Mouse (Mus musculus) B cell, adult 2 months (primary cell): Measurements from ENCODE around the gene Lrrc66.
A peak's percentile ranks its signal among the peaks of the same experiment; 100 is the strongest.

Experiments
- DNase-seq, 2 experiments: peaks; one replicate each; pipeline ENCODE4 v3.0.0; 2022

Lrrc66 gene

GRCm38 (mm10) chr5:73632291-73632690 lies at the start of gene Lrrc66:
Lrrc66 (minus strand) TSS chr5:73632526.
- no peak for DNase-seq

GRCm38 (mm10) chr5:73676626-73677025 lies 44.3 kb upstream of the Lrrc66 start:
- no peak for DNase-seq

- DNase-seq = no peak
Observed at GRCm38 (mm10) chr5:73675604-73676003, 43.3 kb upstream of the Lrrc66 start.

DNA sequence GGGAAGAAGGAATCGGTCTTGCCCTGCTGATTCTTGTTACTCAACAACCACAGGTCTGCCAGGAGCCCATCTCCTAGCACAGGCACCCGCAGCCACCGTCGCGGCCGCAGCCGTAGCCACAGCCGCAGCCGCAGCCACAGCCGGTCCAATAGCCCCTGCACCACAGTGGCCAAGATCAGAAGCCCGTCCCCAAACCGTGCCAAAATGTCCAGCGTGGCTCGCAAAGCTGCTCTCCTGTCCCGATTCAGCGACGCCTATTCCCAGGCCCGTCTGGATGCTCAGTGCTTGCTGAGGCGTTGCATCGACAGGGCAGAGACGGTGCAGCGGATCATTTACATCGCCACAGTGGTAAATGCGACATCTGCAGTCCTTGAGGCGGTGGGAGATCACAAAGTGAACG lies 37.1 kb upstream of the Lrrc66 start:
- no peak for DNase-seq

- DNase-seq = no peak
Observed at GRCm38 (mm10) chr5:73667877-73668276, 35.6 kb upstream of the Lrrc66 start.

DNA sequence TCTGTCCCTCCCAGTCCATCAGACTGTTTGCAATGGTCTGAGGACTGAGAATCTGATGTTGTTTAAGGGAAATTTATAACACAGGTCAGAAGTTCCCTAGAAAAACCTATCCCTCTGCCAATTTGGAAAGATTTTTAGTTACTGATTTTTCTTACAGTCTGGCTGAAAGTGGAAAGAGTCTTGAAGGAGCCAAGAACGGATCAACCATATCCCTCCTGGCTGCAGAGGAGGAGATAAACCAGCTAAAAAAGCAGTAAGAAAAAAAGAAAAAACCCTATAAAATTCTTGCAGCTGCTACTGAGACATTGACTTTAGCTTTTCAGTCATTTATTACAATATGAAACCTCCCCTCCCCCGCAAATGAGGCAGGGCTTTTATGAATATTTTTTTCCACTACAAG lies 34.4 kb upstream of the Lrrc66 start:
- no peak for DNase-seq

DNA sequence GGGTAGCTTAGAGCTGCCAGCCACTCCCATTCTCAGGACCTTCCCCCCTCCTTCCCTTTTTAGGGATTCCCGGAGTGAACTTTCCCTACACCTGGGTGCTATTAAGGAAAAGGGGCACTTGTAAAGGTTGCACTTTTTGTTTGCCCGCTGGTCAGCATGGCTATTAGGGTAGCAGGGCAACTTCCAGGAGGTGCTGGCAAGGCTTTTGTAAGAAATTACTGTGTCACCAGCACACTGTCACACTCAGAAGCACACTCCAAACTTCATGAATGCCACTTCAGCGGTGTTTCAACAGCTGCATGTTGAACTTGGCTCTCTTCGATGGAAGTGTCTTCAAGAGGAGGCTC lies 19.5 kb upstream of the Lrrc66 start:
- DNase-seq = no peak

- DNase-seq = peak; percentile 30 to 31
Observed at GRCm38 (mm10) chr5:73651061-73651854, 18.9 kb upstream of the Lrrc66 start, which contains the start of gene Spata18. Spata18 (plus strand) TSS chr5:73651379.

- DNase-seq = peak; percentile 20 to 38
Observed at GRCm38 (mm10) chr5:73650365-73650964, 18.1 kb upstream of the Lrrc66 start.

DNA sequence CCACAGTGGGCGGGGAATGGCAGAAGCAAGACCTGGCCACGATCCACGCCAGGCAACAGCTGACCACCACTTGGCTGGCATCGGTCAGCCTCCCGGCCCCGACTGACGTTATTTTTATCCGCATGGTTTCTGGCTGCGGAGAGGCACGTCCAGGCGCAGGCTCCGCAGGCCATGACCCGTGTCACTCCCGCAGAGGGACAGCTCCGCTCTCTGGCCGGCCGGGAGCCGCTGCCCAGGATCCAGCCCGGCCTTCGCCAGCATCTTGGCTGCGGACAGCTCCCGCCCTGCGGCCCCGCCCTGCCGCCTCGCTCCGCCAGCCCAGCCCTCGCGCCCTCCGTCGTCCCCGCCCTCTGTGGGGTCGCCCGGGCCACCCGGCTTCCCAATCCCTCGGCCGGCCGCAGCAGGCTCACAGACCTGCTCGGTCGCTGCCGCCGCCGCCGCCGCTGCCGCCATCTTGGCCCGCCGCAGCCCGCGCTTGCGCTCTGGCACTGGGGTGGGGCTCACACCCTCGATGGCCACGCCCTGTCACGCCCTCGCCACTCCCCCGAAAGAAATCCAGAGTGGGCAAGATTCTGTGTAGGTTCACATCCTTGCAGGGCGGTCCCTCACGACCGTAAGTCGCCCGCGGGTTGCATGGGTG lies 15.1 kb upstream of the Lrrc66 start, which contains the start of gene Sgcb:
Sgcb (minus strand) TSS at position 530 of the 640 bp plus-strand sequence.
- peak; percentile 91 for DNase-seq

DNA sequence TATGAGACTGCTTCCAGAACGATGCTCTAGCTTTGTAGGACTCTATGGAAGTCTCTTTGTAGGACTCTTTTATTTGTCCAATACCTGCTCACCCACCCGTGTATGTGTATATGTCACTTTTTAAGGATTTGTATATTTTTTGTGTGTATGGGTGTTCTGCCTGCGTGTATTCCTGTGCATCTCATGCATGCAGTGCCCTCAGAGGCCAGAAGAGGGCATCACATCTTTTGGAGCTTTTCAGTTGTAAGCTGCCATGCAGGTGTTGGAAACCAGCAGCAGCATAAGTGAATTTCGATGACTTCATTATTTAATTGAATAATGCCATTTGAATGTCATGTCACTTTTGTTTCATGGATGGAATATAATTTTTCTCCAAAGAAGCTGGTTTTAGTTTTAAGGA lies 9.8 kb upstream of the Lrrc66 start:
- peak; percentile 56 to 61 for DNase-seq

GRCm38 (mm10) chr5:73641058-73641457 lies 8.7 kb upstream of the Lrrc66 start:
- DNase-seq = no peak

DNA sequence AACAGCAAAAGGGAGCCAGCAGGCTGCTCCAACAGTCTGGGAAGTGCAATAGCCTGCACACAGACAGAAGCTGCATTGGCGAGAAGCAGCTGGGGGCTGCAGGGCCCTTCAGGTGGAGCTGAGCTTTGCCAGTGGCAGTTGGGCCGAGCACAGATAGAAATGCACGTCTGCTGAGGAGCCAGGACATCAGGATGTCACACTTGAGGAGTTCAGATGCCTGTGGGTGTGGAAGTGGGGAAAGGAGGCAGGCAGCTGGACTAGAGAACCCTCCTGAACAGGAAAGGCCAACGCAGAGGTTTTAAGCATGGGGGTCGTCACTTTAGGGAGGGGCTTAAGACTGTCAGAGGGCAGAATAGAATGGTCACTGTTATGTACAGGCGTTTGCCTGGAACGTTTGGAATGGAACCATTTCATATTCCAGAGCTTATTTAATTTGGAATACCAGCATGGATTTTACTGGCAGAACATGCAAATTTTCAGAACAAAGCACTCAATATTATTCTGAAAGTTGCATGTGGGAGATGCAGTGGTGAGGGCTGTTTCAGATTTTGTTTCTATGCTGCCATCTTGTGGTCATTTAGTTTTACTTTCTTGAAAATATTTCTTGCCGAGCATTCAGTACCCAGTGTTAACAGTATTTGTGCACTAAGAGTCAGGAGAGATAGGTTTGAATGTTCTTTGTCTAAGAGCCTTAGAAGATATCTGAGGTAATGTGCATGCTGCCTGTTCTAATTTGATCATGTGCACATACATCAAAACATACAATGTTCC lies 5.2 kb upstream of the Lrrc66 start:
- DNase-seq = peak in 1 of 2 experiments; percentile 10

GRCm38 (mm10) chr5:73633141-73633540 lies 815 bp upstream of the Lrrc66 start:
- DNase-seq = peak; percentile 78 to 81

DNA sequence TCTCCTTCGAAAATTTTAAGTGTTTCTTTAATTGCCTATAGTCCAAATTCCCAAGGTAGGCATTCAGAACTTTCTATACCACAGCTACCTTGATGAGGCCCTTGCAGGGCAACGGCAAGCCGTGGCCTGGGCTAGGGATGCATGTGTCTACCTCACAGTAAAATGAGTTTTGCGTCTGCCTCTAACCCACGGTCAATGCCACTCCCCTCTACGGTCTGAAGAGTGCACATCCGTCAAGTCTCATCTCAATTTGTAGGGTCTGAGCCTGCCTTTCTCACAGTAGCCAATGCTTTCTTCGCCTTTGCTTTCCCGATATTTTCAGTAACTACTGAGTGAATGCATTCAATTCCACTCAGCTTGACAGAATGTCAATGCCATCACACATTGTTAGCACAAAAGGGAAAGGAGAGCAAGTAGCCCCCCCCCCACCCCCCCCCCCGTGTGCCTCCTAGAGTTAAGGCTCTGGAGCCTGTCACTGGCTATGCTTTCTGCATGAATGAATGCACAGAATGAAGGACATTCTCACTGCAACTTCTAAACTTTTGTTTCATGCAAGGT lies 1.2 kb downstream of the Lrrc66 start:
- DNase-seq = no peak

DNA sequence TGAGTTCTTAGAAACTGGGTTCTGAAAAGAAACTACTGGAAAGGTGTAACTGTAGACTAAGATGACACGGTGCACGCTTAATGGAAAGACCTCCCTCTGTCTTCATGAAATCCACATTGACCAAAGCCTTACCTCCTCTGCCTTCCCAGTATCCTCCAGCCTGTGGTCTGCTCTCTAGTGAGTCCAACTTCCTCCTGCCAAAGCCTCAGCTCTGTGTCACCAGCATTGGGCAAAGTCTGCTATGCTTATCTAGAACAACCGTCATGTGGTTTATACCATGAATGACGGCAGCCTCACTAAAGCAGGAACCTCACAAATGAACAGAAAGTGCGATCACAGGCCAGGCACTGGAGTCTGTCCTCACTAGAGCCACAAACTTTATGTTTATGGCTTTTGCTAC lies 2.2 kb downstream of the Lrrc66 start:
- no peak for DNase-seq

- DNase-seq = no peak
Observed at GRCm38 (mm10) chr5:73627991-73628390, 4.3 kb downstream of the Lrrc66 start.

DNA sequence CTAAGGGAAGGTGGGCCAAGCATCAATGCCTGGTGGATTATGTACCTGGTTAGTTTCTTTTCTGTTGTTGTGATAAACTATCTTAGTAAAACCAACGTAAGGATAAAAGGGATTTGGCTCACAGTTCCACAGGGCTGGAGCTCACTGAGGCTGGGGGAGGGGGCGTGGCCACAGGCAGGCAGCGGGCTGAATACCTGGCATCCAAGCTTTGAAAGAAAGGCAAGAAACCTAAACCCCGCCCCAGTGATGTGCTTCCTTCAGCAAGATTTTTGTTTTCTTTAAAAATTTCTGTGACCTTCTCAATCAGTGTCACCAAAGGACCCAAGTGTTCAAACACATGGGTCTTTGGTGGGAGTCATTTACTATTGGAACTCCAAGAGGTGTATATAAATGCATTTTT lies 4.8 kb downstream of the Lrrc66 start:
- no peak for DNase-seq

DNA sequence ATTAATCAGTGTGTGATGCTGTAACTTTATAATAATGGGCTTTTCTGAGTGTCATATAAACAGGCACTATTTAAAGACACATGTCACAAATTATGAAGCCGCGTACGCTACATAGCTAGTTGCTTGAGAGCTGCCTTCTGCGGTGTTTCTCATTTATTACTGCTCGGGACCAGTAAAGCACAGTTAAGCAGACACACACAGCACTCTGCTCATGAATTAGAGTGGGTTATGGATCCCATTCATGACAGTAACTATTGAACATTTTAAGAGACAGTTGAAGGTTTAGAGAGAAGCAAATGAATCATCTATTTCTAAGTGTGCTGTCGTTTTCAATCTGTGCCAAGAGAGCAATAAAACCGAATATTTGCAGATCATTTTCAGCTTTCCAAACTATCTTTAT lies 5.5 kb downstream of the Lrrc66 start:
- DNase-seq = no peak

DNA sequence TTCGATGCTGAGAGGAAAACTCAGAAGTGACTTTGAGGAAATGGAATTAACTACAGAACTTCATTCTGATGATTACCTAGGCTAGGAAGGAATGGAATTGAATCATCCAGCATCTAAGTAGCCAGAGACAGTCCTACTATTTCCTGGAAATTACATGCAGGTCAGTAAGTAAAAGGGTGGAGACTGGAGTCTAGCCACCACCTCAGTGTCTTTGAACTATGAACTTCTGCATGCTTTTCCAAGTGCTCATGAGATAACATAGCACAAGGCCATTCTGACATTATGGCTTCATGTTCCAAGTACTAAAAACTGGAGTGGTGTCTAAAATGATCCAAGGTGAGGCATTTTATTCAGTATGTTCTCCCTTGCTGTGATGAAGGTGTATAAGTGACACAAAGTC lies 6.8 kb downstream of the Lrrc66 start:
- no peak for DNase-seq

DNA sequence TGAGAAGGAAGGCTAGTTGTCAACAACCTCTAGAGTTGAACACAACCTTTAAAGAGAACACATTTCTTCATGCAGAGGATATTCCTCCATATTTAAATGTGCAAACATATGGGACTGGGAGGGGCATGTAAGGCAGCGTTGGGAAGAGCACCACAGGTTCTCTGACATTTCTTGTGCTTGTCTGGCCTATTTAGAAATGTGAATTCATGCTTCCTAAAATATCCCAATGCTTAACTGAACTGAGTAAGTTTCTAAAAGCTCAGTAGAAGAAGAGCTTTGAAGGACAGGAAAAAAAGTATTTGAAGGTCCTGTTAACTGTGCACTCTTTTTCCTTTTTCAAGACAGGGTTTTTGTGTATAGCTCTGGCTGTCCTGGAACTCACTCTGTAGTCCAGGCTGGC lies 13.4 kb downstream of the Lrrc66 start:
- DNase-seq = no peak

DNA sequence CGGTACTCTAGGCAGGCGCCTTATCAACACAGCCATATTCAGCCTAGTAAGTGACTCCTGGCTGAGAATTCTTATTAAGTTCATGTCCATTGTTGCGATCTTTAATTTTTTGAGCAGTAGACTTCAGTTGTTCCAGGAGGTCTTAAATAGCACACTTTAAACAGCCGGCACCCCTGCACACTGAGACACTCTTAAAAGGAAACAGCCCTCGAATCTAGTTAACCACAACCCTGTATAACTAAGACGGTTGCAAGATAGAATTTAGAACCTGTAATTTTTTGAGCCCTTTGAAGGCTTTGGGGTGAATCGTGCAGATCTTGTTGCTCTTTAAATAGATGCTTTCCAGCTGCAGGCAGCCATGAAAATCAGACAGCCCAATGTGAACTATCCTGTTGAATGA lies 17.1 kb downstream of the Lrrc66 start:
- no peak for DNase-seq

DNA sequence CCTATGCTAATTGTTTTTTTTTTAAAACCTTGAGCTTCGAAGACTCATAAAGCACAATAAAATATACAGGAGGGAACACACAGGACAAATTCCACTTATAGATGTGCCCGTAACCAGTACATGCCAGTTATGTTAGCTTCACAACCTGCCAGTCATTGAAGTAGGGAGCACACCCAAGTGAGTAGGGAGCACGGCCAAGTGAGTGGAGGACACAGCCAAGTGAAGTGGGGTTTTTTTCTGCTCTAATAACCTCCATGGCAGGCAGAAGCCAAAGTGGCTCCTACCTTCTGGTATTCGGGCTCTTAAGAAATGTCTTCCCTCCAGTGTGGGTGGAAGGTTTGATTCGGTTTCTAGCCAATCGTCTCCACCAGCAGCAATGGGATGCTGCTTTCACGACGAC lies 19.0 kb downstream of the Lrrc66 start:
- DNase-seq = no peak
